Mouse (Mus musculus) kidney, embryonic 16.5 days (tissue): ENCODE data around the gene Sgca. TPM values are rescaled to one million over a fixed set of nuclear protein-coding genes. Genes with fewer than 3 reads are reported as not detected.
"Not testable (repeated sequence)": the region's sequence is repeated elsewhere in the genome, so short reads cannot be mapped to it uniquely, and the experiment has no call there.

ENCODE experiments used
- ATAC-seq: fragments of 200-750 bp; cut with Nextera tagmentation; 2 replicates; pipeline ENCODE4 v1.8.0; 2017; ENCODE audit warnings: moderate TSS enrichment; ENCODE audit not compliant: low FRiP score, low TSS enrichment
- H3K27ac ChIP-seq: fragments of 300-500 bp; sonication (generic); 2 replicates; pipeline ENCODE4 v1.5.1; 2014; ENCODE audit warnings: low read length
- H3K27me3 ChIP-seq: fragments of 300-500 bp; sonication (generic); 2 replicates; pipeline ENCODE4 v1.6.1; 2014; ENCODE audit warnings: low read length, control low read depth, mixed read lengths; ENCODE audit not compliant: insufficient read depth
- H3K36me3 ChIP-seq: fragments of 300-500 bp; sonication (generic); 2 replicates; pipeline ENCODE4 v1.6.1; 2014; ENCODE audit warnings: low read length, control low read depth, mixed read lengths; ENCODE audit not compliant: insufficient read depth
- H3K4me1 ChIP-seq: fragments of 300-500 bp; sonication (generic); 2 replicates; pipeline ENCODE4 v1.6.1; 2014; ENCODE audit warnings: low read length, control low read depth, mixed read lengths; ENCODE audit not compliant: insufficient read depth
- H3K4me2 ChIP-seq: fragments of 300-500 bp; sonication (generic); replicated peaks from 2 replicates; pipeline ENCODE4 v1.6.1; 2014; ENCODE audit warnings: low read depth, low read length
- H3K4me3 ChIP-seq: fragments of 300-500 bp; sonication (generic); 2 replicates; pipeline ENCODE4 v1.5.1; 2014; ENCODE audit warnings: mild to moderate bottlenecking, low read length
- H3K9ac ChIP-seq: fragments of 300-500 bp; sonication (generic); replicated peaks from 2 replicates; pipeline ENCODE4 v1.6.1; 2014; ENCODE audit warnings: low read length
- H3K9me3 ChIP-seq: fragments of 300-500 bp; sonication (generic); 2 replicates; pipeline ENCODE4 v1.6.1; 2016; ENCODE audit warnings: low read length, control low read depth
- WGBS: fragments of 180-500 bp; shearing (Covaris S2); extraction: QIAGEN DNeasy Blood & Tissue Kit; methylation state at CpG from one replicate; pipeline ENCODE4 v1.1.7; 2014; 5-methylcytosine and 5-hydroxymethylcytosine counted together
- polyA plus RNA-seq: library from polyadenylated mRNA; unstranded; fragments of >200 nt; fragmentation: Nextera tagmentation; extraction: Ambion mirVana; gene quantifications from 2 replicates; pipeline ENCODE4 v1.2.1, GENCODE M21; 2015

Gene Sgca
- polyA plus RNA-seq, 1 experiment from 2014 or later: 0.71 TPM

GRCm38 (mm10) chr11:95010841-95011403 lies 34.8 kb upstream of the Sgca start:
- Histone ChIP-seq H3K4me3 (peak overlapping the region; percentile 60), H3K4me1 (peaks cover 44% of the 10 kb centered on the region), H3K4me2 (peak overlapping the region; percentile 69)
- WGBS: 7% methylated on average over 4 of the region's 4 CpGs
- not testable (repeated sequence) for H3K27me3 ChIP-seq, H3K27ac ChIP-seq, H3K9ac ChIP-seq, ATAC-seq, H3K9me3 ChIP-seq, H3K36me3 ChIP-seq

GRCm38 (mm10) chr11:95010141-95010739 lies 34.1 kb upstream of the Sgca start:
- peaks cover 47% of the 10 kb centered on the region for H3K4me1 ChIP-seq
- no peak for ATAC-seq
- peak overlapping the region; percentile 96 for H3K27ac ChIP-seq
- H3K4me3 ChIP-seq: peak overlapping the region; percentile 60
- H3K36me3 ChIP-seq: 0 out of 2 replicates have a peak, but pooled peaks cover 5% of the 10 kb centered on the region
- WGBS: under 1% methylated on average over 32 of the region's 40 CpGs
- H3K27me3 ChIP-seq: no peaks in the 10 kb centered on the region
- peak overlapping the region; percentile 93 for H3K9ac ChIP-seq
- H3K4me2 ChIP-seq: peak overlapping the region; percentile 69
- no peaks in the 10 kb centered on the region for H3K9me3 ChIP-seq

GRCm38 (mm10) chr11:95009629-95010014 lies 33.5 kb upstream of the Sgca start, which contains the start of gene Samd14:
Samd14 (plus strand) TSS chr11:95009879.
- H3K4me1 ChIP-seq: peaks cover 47% of the 10 kb centered on the region
- peak within 1 kb of the TSS; percentile 93 for H3K9ac ChIP-seq
- H3K27ac ChIP-seq: peak within 1 kb of the TSS; percentile 96
- under 1% methylated on average over 30 of the region's 32 CpGs for WGBS
- no peaks in the 10 kb centered on the region for H3K27me3 ChIP-seq
- H3K36me3 ChIP-seq: peaks cover 11% of the 10 kb centered on the region; the same call in 1 of the 2 replicates
- H3K4me2 ChIP-seq: peak within 1 kb of the TSS; percentile 69
- peak; percentile 72 for ATAC-seq
- no peaks in the 10 kb centered on the region for H3K9me3 ChIP-seq
- peak within 1 kb of the TSS; percentile 60 for H3K4me3 ChIP-seq

- peaks cover 12% of the 10 kb centered on the region; the same call in 1 of the 2 replicates for H3K36me3 ChIP-seq
- 28% methylated on average over 15 of the region's 15 CpGs for WGBS
- H3K4me3 ChIP-seq: peak overlapping the region; percentile 60
- H3K4me2 ChIP-seq: peak overlapping the region; percentile 69
- no peaks in the 10 kb centered on the region for H3K27me3 ChIP-seq
- peak overlapping the region; percentile 96 for H3K27ac ChIP-seq
- no peaks in the 10 kb centered on the region for H3K9me3 ChIP-seq
- peak overlapping the region; percentile 93 for H3K9ac ChIP-seq
- no peak for ATAC-seq
- peaks cover 47% of the 10 kb centered on the region for H3K4me1 ChIP-seq
Observed at GRCm38 (mm10) chr11:95008661-95009628, 32.8 kb upstream of the Sgca start.

- H3K4me2 ChIP-seq: peak overlapping the region; percentile 65; the same call in 1 of the 2 replicates
- peaks cover 43% of the 10 kb centered on the region for H3K4me1 ChIP-seq
- H3K36me3 ChIP-seq: peaks cover 23% of the 10 kb centered on the region
- no peak overlapping the region for H3K4me3 ChIP-seq
- WGBS: 58% methylated on average over 3 of the region's 3 CpGs
- no peaks in the 10 kb centered on the region for H3K27me3 ChIP-seq
- no peaks in the 10 kb centered on the region for H3K9me3 ChIP-seq
- peak overlapping the region; percentile 53 for H3K27ac ChIP-seq
- no peak for ATAC-seq
- no peak overlapping the region for H3K9ac ChIP-seq
Observed at GRCm38 (mm10) chr11:95007418-95007817, 31.3 kb upstream of the Sgca start.

- H3K4me1 ChIP-seq: peaks cover 36% of the 10 kb centered on the region
Observed at GRCm38 (mm10) chr11:95006525-95007219, 30.5 kb upstream of the Sgca start.

GRCm38 (mm10) chr11:95006038-95006437 lies 29.9 kb upstream of the Sgca start:
- peak overlapping the region; percentile 53 for H3K27ac ChIP-seq
- H3K9ac ChIP-seq: peak overlapping the region; percentile 65
- peak overlapping the region; percentile 49 for H3K4me3 ChIP-seq
- H3K4me2 ChIP-seq: peak overlapping the region; percentile 65
- H3K27me3 ChIP-seq: no peaks in the 10 kb centered on the region
- H3K9me3 ChIP-seq: no peaks in the 10 kb centered on the region
- no peak for ATAC-seq
- WGBS: 30% methylated on average over 4 of the region's 4 CpGs
- H3K36me3 ChIP-seq: peaks cover 33% of the 10 kb centered on the region
- H3K4me1 ChIP-seq: peaks cover 31% of the 10 kb centered on the region

More at GRCm38 (mm10) chr11:95006525-95007219, 30.5 kb upstream of the Sgca start:
- peaks cover 30% of the 10 kb centered on the region for H3K36me3 ChIP-seq
- H3K9ac ChIP-seq: peak overlapping the region; percentile 65
- H3K9me3 ChIP-seq: no peaks in the 10 kb centered on the region
- H3K4me3 ChIP-seq: peak overlapping the region; percentile 49
- peak overlapping the region; percentile 65 for H3K4me2 ChIP-seq
- ATAC-seq: peak; percentile 52
- WGBS: 2% methylated on average over 27 of the region's 27 CpGs
- peak overlapping the region; percentile 53 for H3K27ac ChIP-seq
- no peaks in the 10 kb centered on the region for H3K27me3 ChIP-seq

- Histone ChIP-seq H3K9me3 (no peaks in the 10 kb centered on the region), H3K36me3 (peaks cover 39% of the 10 kb centered on the region), H3K27me3 (no peaks in the 10 kb centered on the region), H3K4me3 (no peak overlapping the region), H3K4me2 (no peak overlapping the region), H3K27ac (no peak overlapping the region), H3K4me1 (peaks cover 40% of the 10 kb centered on the region), H3K9ac (no peak overlapping the region)
- WGBS: 46% methylated on average over 6 of the region's 6 CpGs
- no peak for ATAC-seq
Observed at GRCm38 (mm10) chr11:95004937-95005198, 28.7 kb upstream of the Sgca start.

GRCm38 (mm10) chr11:95004136-95004936 lies 28.2 kb upstream of the Sgca start:
- Histone ChIP-seq H3K4me3 (no peak overlapping the region), H3K4me1 (peaks cover 38% of the 10 kb centered on the region), H3K9me3 (no peaks in the 10 kb centered on the region), H3K9ac (no peak overlapping the region), H3K36me3 (peaks cover 42% of the 10 kb centered on the region), H3K4me2 (no peak overlapping the region), H3K27me3 (no peaks in the 10 kb centered on the region), H3K27ac (no peak overlapping the region)
- 83% methylated on average over 12 of the region's 12 CpGs for WGBS
- no peak for ATAC-seq
